Mouse (Mus musculus) midbrain, embryonic 10.5 days (tissue): Measurements from ENCODE around the gene Prr13. TPM values are rescaled to one million over a fixed set of nuclear protein-coding genes. Genes with fewer than 3 reads are reported as not detected.

Source experiments
- DNase-seq: peaks from one replicate; pipeline ENCODE4 v3.0.0-alpha.2; 2017; ENCODE audit warnings: low spot score
- H3K27ac ChIP-seq: fragments of 300-500 bp; sonication (generic); replicated peaks from 2 replicates; pipeline ENCODE4 v1.5.1; 2016; ENCODE audit warnings: mild to moderate bottlenecking
- H3K27me3 ChIP-seq: fragments of 300-500 bp; sonication (generic); 2 replicates; pipeline ENCODE4 v1.6.1; 2016; ENCODE audit warnings: low read depth, mild to moderate bottlenecking; ENCODE audit not compliant: poor library complexity, severe bottlenecking
- H3K36me3 ChIP-seq: fragments of 300-500 bp; sonication (generic); 2 replicates; pipeline ENCODE4 v1.6.1; 2016; ENCODE audit warnings: mild to moderate bottlenecking, moderate library complexity
- H3K4me1 ChIP-seq: fragments of 300-500 bp; sonication (generic); 2 replicates; pipeline ENCODE4 v1.6.1; 2016
- H3K4me3 ChIP-seq: fragments of 300-500 bp; sonication (generic); 2 replicates; pipeline ENCODE4 v1.5.1; 2016; ENCODE audit warnings: mild to moderate bottlenecking, moderate library complexity
- H3K9me3 ChIP-seq: fragments of 300-500 bp; sonication (generic); replicated peaks from 2 replicates; pipeline ENCODE4 v1.6.1; 2016; ENCODE audit warnings: mild to moderate bottlenecking
- WGBS: fragments of 180-500 bp; shearing (Covaris S2); methylation state at CpG from one replicate; pipeline ENCODE4 v1.1.7; 2016; 5-methylcytosine and 5-hydroxymethylcytosine counted together
- polyA plus RNA-seq: library from polyadenylated mRNA; unstranded; fragments of >200 nt; fragmentation: Nextera tagmentation; extraction: Ambion mirVana; gene quantifications from 2 replicates; pipeline ENCODE4 v1.2.1, GENCODE M21; 2016

Prr13 gene
- polyA plus RNA-seq, 1 experiment from 2014 or later = 75.7 TPM

DNA sequence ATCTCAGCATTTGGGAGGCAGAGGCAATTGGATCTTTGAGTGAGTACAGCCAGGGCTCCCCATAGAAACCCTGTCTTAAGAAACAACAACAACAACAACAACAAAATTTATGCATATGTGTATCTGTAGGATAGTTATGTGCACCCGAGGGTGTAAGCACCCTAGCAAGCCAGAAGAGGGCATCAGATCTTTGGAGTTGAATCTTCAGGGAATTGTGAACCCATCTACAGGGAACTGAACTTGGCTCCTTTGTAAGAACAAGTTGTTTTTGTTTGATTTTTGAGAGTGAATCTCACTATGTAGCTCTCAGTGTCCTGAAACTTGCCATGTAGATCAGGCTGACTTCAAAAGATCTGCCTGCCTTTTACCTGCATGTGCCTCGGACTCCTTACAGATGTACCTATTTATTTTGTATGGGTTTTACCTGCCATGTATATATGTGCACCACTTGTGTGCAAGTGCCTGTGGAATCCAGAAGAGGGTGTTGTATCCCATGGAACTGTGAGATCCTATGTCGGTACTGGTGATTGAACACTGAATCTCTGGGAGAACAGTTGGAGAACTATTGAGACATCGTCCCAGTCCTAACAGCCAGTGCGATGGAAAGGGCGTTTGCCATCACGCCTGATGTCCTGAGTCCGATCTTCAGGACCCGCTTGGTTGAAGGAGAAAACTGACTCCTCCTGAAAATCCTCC is 10.0 kb downstream of the Prr13 start:
- Histone ChIP-seq H3K27me3 (no peaks in the 10 kb centered on the region), H3K27ac (no peak overlapping the region), H3K9me3 (no peaks in the 10 kb centered on the region), H3K4me3 (no peak overlapping the region), H3K4me1 (peaks cover 20% of the 10 kb centered on the region), H3K36me3 (peaks cover 21% of the 10 kb centered on the region)
- no peak for DNase-seq
- WGBS = 98% methylated on average over 9 of the region's 9 CpGs

- DNase-seq = peak; percentile 97
- peaks cover 20% of the 10 kb centered on the region for H3K4me1 ChIP-seq
- H3K27ac ChIP-seq = peak within 1 kb of the TSS; percentile 99
- peaks cover 34% of the 10 kb centered on the region for H3K36me3 ChIP-seq
- H3K4me3 ChIP-seq = peak within 1 kb of the TSS; percentile 86
- under 1% methylated on average over 30 of the region's 40 CpGs for WGBS
- H3K9me3 ChIP-seq = no peaks in the 10 kb centered on the region
- H3K27me3 ChIP-seq = no peaks in the 10 kb centered on the region
Measured at GRCm38 (mm10) chr15:102470183-102470604, 11.4 kb downstream of the Prr13 start, which contains the start of gene Pcbp2. Gene Pcbp2 (plus strand): TSS chr15:102470539.

GRCm38 (mm10) chr15:102470605-102471294 is 11.9 kb downstream of the Prr13 start:
- Histone ChIP-seq H3K4me3 (peak overlapping the region; percentile 86), H3K27ac (peak overlapping the region; percentile 99), H3K9me3 (no peaks in the 10 kb centered on the region), H3K27me3 (no peaks in the 10 kb centered on the region), H3K36me3 (peaks cover 39% of the 10 kb centered on the region), H3K4me1 (peaks cover 20% of the 10 kb centered on the region)
- DNase-seq = peak; percentile 88
- WGBS = under 1% methylated on average over 48 of the region's 67 CpGs

- Histone ChIP-seq H3K27me3 (no peaks in the 10 kb centered on the region), H3K4me3 (peak overlapping the region; percentile 86), H3K9me3 (no peaks in the 10 kb centered on the region), H3K4me1 (peaks cover 20% of the 10 kb centered on the region), H3K36me3 (peaks cover 44% of the 10 kb centered on the region), H3K27ac (peak overlapping the region; percentile 99)
- WGBS = under 1% methylated on average over 10 of the region's 10 CpGs
- DNase-seq = no peak
Measured at GRCm38 (mm10) chr15:102471295-102471645, 12.4 kb downstream of the Prr13 start.

DNA sequence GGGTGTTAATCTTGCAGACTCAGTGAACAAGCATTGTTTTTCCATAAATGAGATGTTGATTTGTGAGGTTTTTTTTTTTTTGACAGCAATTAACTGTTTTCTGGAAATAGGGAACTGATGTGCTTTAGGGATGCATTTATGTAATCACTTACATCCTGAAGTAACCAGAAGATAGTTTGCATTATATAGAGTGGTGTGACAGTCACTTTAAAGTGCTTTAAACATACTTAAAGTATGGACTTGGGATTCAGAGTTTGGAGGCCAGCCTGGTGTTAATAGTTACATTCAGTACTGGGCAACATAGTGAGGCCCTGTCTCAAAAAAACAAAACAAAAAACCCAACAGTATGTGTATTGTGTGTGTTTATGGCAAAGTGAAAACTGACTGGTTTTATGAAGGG is 12.9 kb downstream of the Prr13 start:
- DNase-seq = no peak
- H3K4me3 ChIP-seq = peak overlapping the region; percentile 86
- H3K4me1 ChIP-seq = peaks cover 20% of the 10 kb centered on the region
- H3K9me3 ChIP-seq = no peaks in the 10 kb centered on the region
- H3K36me3 ChIP-seq = peaks cover 49% of the 10 kb centered on the region
- H3K27ac ChIP-seq = no peak overlapping the region
- H3K27me3 ChIP-seq = no peaks in the 10 kb centered on the region

GRCm38 (mm10) chr15:102473246-102473645 is 14.4 kb downstream of the Prr13 start:
- Histone ChIP-seq H3K4me3 (peak overlapping the region; percentile 21; the same call in 1 of the 2 replicates), H3K9me3 (no peaks in the 10 kb centered on the region), H3K36me3 (peaks cover 64% of the 10 kb centered on the region), H3K4me1 (peaks cover 20% of the 10 kb centered on the region), H3K27me3 (no peaks in the 10 kb centered on the region), H3K27ac (no peak overlapping the region)
- 79% methylated on average over 2 of the region's 2 CpGs for WGBS
- DNase-seq = no peak

GRCm38 (mm10) chr15:102474520-102474919 is 15.7 kb downstream of the Prr13 start:
- H3K4me1 ChIP-seq = peaks cover 20% of the 10 kb centered on the region
- H3K36me3 ChIP-seq = peaks cover 68% of the 10 kb centered on the region

DNA sequence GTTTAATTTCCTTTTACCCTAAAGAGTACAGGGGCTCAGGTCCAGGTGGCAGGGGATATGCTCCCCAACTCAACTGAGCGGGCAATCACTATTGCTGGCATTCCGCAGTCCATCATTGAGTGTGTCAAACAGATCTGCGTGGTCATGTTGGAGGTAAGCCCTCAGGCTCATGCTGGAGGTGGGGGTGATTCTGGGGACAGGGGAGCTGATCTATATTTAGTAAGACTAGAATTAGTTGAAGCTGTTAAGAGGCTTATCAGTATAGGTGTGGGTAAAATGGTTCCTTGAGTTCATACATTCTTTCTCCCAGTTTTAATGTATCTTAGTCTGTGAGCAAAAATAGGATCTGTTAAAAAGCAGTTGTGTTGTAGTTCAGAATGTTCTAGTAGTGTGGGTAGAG is 24.3 kb downstream of the Prr13 start:
- H3K4me1 ChIP-seq = no peaks in the 10 kb centered on the region
- no peaks in the 10 kb centered on the region for H3K9me3 ChIP-seq
- H3K27me3 ChIP-seq = no peaks in the 10 kb centered on the region
- no peak for DNase-seq
- peaks cover 97% of the 10 kb centered on the region for H3K36me3 ChIP-seq
- no peak overlapping the region for H3K27ac ChIP-seq
- 95% methylated on average over 3 of the region's 3 CpGs for WGBS
- H3K4me3 ChIP-seq = no peak overlapping the region

More at GRCm38 (mm10) chr15:102474520-102474919, 15.7 kb downstream of the Prr13 start:
- no peak overlapping the region for H3K4me3 ChIP-seq
- no peaks in the 10 kb centered on the region for H3K27me3 ChIP-seq
- no peaks in the 10 kb centered on the region for H3K9me3 ChIP-seq
- no peak overlapping the region for H3K27ac ChIP-seq
- WGBS = 91% methylated on average over 2 of the region's 2 CpGs
- DNase-seq = no peak

GRCm38 (mm10) chr15:102485853-102486252 is 27.0 kb downstream of the Prr13 start:
- Histone ChIP-seq H3K27ac (no peak overlapping the region), H3K36me3 (peaks cover 99% of the 10 kb centered on the region), H3K27me3 (no peaks in the 10 kb centered on the region), H3K4me1 (no peaks in the 10 kb centered on the region), H3K9me3 (no peaks in the 10 kb centered on the region), H3K4me3 (no peak overlapping the region)
- DNase-seq = no peak
- 89% methylated on average over 12 of the region's 12 CpGs for WGBS

- no peak for DNase-seq
- no peak overlapping the region for H3K4me3 ChIP-seq
- no peaks in the 10 kb centered on the region for H3K4me1 ChIP-seq
- no peaks in the 10 kb centered on the region for H3K9me3 ChIP-seq
- no peak overlapping the region for H3K27ac ChIP-seq
- H3K36me3 ChIP-seq = peaks cover 100% of the 10 kb centered on the region
- H3K27me3 ChIP-seq = no peaks in the 10 kb centered on the region
- 77% methylated on average over 1 of the region's 1 CpGs for WGBS
Measured at GRCm38 (mm10) chr15:102487664-102488063, 28.8 kb downstream of the Prr13 start.

- Histone ChIP-seq H3K4me3 (no peak overlapping the region), H3K36me3 (peaks cover 99% of the 10 kb centered on the region), H3K4me1 (no peaks in the 10 kb centered on the region), H3K9me3 (no peaks in the 10 kb centered on the region), H3K27me3 (no peaks in the 10 kb centered on the region), H3K27ac (no peak overlapping the region)
- WGBS = 91% methylated on average over 3 of the region's 3 CpGs
- no peak for DNase-seq
Measured at GRCm38 (mm10) chr15:102498322-102498721, 39.5 kb downstream of the Prr13 start.

DNA sequence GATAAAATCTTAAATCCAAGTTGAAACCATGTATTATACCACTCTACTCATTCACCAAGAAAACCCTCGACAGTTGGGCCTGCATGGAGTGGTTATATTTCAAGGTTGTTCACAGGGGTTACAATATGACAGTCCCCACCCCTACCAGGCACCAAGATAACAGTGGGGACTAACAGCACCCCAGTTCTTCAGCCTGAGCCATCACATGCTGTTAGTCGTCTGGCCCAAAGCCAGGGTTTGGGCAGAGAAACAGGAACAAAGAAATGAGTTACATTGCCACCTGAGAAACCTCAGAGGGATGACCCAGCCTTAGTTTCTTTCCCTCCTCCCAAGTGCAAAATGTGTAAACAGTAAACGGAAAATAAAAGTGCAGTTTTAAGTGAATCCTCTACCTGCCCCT is 40.5 kb downstream of the Prr13 start:
- 81% methylated on average over 3 of the region's 3 CpGs for WGBS
- H3K4me1 ChIP-seq = no peaks in the 10 kb centered on the region
- no peak overlapping the region for H3K27ac ChIP-seq
- H3K9me3 ChIP-seq = no peaks in the 10 kb centered on the region
- no peak for DNase-seq
- H3K36me3 ChIP-seq = peaks cover 99% of the 10 kb centered on the region
- H3K27me3 ChIP-seq = no peaks in the 10 kb centered on the region
- no peak overlapping the region for H3K4me3 ChIP-seq

DNA sequence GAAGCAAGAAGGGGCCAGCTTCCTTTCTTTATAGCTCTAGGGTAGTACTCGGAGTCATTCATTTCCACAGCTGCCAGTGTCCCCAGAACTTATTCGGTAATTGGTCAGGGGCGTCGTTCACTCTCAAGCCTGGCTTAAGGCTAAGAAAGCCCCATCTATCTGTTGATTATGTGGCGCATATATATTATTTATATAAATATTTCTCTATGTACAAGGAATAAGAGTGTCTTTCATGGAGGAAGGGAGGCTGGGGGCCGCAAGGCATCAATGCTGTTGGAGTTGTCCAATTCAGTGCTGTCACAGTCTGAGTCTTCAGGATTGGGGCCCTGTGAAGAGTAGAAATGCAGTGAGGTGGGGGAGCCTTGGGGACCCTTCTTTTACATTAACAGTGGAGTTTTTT is 41.0 kb downstream of the Prr13 start:
- Histone ChIP-seq H3K9me3 (no peaks in the 10 kb centered on the region), H3K36me3 (peaks cover 99% of the 10 kb centered on the region), H3K27me3 (no peaks in the 10 kb centered on the region), H3K27ac (no peak overlapping the region), H3K4me1 (no peaks in the 10 kb centered on the region), H3K4me3 (no peak overlapping the region)
- WGBS = 91% methylated on average over 6 of the region's 6 CpGs
- no peak for DNase-seq
